Mouse (Mus musculus): ENCODE results near the gene Llgl2.

DNA sequence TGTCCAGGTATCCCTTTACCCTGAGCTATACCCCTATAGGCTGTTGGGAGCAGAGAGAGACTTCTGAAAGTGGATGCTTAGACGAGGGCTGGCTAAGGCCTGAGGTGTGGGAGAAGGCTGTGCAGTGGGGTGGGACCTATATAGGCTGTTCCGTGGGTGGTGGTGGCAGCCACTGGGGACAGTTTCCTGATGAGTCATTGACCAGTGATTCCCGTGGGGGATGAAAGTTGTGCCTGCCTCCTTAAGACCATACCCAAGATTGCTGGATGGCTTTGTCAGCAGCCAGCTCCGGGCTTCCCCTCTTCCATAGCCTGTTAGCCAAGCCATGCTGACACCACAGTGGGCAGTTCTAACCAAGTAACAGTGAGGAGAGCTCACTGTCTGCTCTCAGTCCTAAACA is 2.8 kb upstream of the Llgl2 start:
- TF ChIP-seq CTCF (IDR thresholded peaks at IDR 0.05; ENCODE audit: extremely low read depth, insufficient read length, insufficient replicate concordance, low read depth, low read length) (no peak), POLR2A (IDR thresholded peaks at IDR 0.05; ENCODE audit: low read depth, low read length) (no peak)
